Mouse (Mus musculus) limb, embryonic 11.5 days (tissue): ENCODE measurements at regions not wholly inside any gene's neighbourhood (a gene's known extent, or its start where the extent isn't known, plus 50 kb on each side); places are given as distances from the start of the nearest gene placed in this dataset.

Source experiments
- ATAC-seq: fragments of 200-750 bp; cut with Nextera tagmentation; 2 replicates; pipeline ENCODE4 v1.8.0; 2017; ENCODE audit warnings: low read depth; ENCODE audit not compliant: insufficient number of reproducible peaks, low FRiP score, low TSS enrichment
- DNase-seq: peaks from one replicate; pipeline ENCODE4 v3.0.0-alpha.2; 2015; ENCODE audit warnings: low spot score
- H3K27ac ChIP-seq: fragments of 300-500 bp; sonication (generic); replicated peaks from 2 replicates; pipeline ENCODE4 v1.5.1; 2014; ENCODE audit warnings: low read depth, mild to moderate bottlenecking, low read length
- H3K27me3 ChIP-seq: fragments of 300-500 bp; sonication (generic); 2 replicates; pipeline ENCODE4 v1.6.1; 2014; ENCODE audit warnings: mild to moderate bottlenecking, low read length, mixed read lengths; ENCODE audit not compliant: control insufficient read depth, insufficient read depth
- H3K36me3 ChIP-seq: fragments of 300-500 bp; sonication (generic); 2 replicates; pipeline ENCODE4 v1.6.1; 2014; ENCODE audit warnings: mild to moderate bottlenecking, low read length, moderate library complexity, mixed read lengths; ENCODE audit not compliant: control insufficient read depth, insufficient read depth
- H3K4me1 ChIP-seq: fragments of 300-500 bp; sonication (generic); 2 replicates; pipeline ENCODE4 v1.6.1; 2014; ENCODE audit warnings: low read length, mixed read lengths; ENCODE audit not compliant: control insufficient read depth, insufficient read depth
- H3K4me2 ChIP-seq: fragments of 300-500 bp; sonication (generic); 2 replicates; pipeline ENCODE4 v1.6.1; 2014; ENCODE audit warnings: low read depth, mild to moderate bottlenecking, moderate library complexity; ENCODE audit not compliant: severe bottlenecking
- H3K4me3 ChIP-seq: fragments of 300-500 bp; sonication (generic); 2 replicates; pipeline ENCODE4 v1.5.1; 2014; ENCODE audit warnings: low read depth, low read length
- H3K9ac ChIP-seq: fragments of 300-500 bp; sonication (generic); 2 replicates; pipeline ENCODE4 v1.6.1; 2014; ENCODE audit warnings: mild to moderate bottlenecking, low read length
- H3K9me3 ChIP-seq: fragments of 300-500 bp; sonication (generic); 2 replicates; pipeline ENCODE4 v1.6.1; 2016; ENCODE audit warnings: low read length; ENCODE audit not compliant: control insufficient read depth
- WGBS: fragments of 180-500 bp; shearing (Covaris S2); extraction: QIAGEN DNeasy Blood & Tissue Kit; methylation state at CpG from one replicate; pipeline ENCODE4 v1.1.7; 2014; 5-methylcytosine and 5-hydroxymethylcytosine counted together

GRCm38 (mm10) chr5:115790436-115790835, 54.6 kb upstream of the Cit start:
- WGBS = 6% methylated on average over 3 of the region's 3 CpGs
- H3K27me3 ChIP-seq = no peaks in the 10 kb centered on the region

More at GRCm38 (mm10) chr5:115790436-115790835, 54.6 kb upstream of the Cit start:
- H3K27ac ChIP-seq = no peak overlapping the region
- no peak overlapping the region for H3K4me2 ChIP-seq
- H3K9ac ChIP-seq = no peak overlapping the region
- DNase-seq = peak; percentile 71
- no peaks in the 10 kb centered on the region for H3K4me1 ChIP-seq
- H3K36me3 ChIP-seq = no peaks in the 10 kb centered on the region
- no peak for ATAC-seq
- H3K4me3 ChIP-seq = no peak overlapping the region
- H3K9me3 ChIP-seq = no peaks in the 10 kb centered on the region; the same call in 1 of the 2 replicates
